Mouse (Mus musculus): ENCODE results near the gene Tm7sf2. TPM values are rescaled to one million over a fixed set of nuclear protein-coding genes. Genes with fewer than 3 reads are reported as not detected.

Gene Tm7sf2
- total and polyA plus RNA-seq, 3 experiments: 7.6 to 13.1 TPM; not detected in 1

GRCm38 (mm10) chr19:6046294-6047153 is 21.6 kb downstream of the Tm7sf2 start, which contains the start of gene Syvn1 (continued):
- TF ChIP-seq ZC3H11A (IDR thresholded peaks at IDR 0.05; ENCODE audit: low read depth, low read length): no peak
- peak; percentile 53 for TF ChIP-seq TCF12 (IDR thresholded peaks at IDR 0.05; ENCODE audit: low read depth, low read length)
- peak; percentile 83 for TF ChIP-seq HCFC1 (IDR thresholded peaks at IDR 0.05; ENCODE audit: low read depth, low read length)
- no peak for TF ChIP-seq RCOR1 (IDR thresholded peaks at IDR 0.05; ENCODE audit: low read depth, low read length)
- TF ChIP-seq MXI1 (IDR thresholded peaks at IDR 0.05; ENCODE audit: low read depth, low read length): peak; percentile 79
- 0 out of 2 replicates have a peak, but pooled peaks have one; percentile 10 for TF ChIP-seq BHLHE40 (IDR thresholded peaks at IDR 0.05; ENCODE audit: borderline replicate concordance, low read depth, low read length)
- TF ChIP-seq MYC (IDR thresholded peaks at IDR 0.05; ENCODE audit: low read depth, low read length): 0 out of 2 replicates have a peak, but pooled peaks have one; percentile 18
- peak; percentile 83 for TF ChIP-seq ZMIZ1 (IDR thresholded peaks at IDR 0.05; ENCODE audit: low read depth, low read length)
- TF ChIP-seq GATA1 (IDR thresholded peaks at IDR 0.05; ENCODE audit: low read depth, low read length): no peak
- TF ChIP-seq KAT2A (conservative IDR thresholded peaks at IDR 0.05; ENCODE audit: low read depth, low read length): peak; percentile 36; the same call in 1 of the 2 replicates
- TF ChIP-seq POLR2AphosphoS5 (IDR thresholded peaks at IDR 0.05; ENCODE audit: borderline replicate concordance, low read depth, low read length): no peak; the same call in 1 of the 2 replicates
- TF ChIP-seq ZKSCAN1 (IDR thresholded peaks at IDR 0.05; ENCODE audit: low read depth, low read length): no peak
- peak; percentile 96 for TF ChIP-seq TBP (IDR thresholded peaks at IDR 0.05; ENCODE audit: low read depth, low read length)
- TF ChIP-seq NRF1 (IDR thresholded peaks at IDR 0.05; ENCODE audit: insufficient read depth, low read depth, low read length, poor library complexity, severe bottlenecking): peak; percentile 52

GRCm38 (mm10) chr19:6045366-6046293 is 22.5 kb downstream of the Tm7sf2 start:
- Histone ChIP-seq H3K27ac (ENCODE audit: control insufficient read depth, low read depth, low read length) (peak overlapping the region; percentile 94), H3K9ac (ENCODE audit: control insufficient read depth, low read depth, low read length, poor library complexity, severe bottlenecking) (peak overlapping the region; percentile 77), H3K27me3 (ENCODE audit: control insufficient read depth in 1 of 2, insufficient read depth in 2 of 2, low read length in 2 of 2) (no peaks in the 10 kb centered on the region), H3K36me3 (ENCODE audit: control insufficient read depth in 1 of 2, insufficient read depth in 2 of 2, low read length in 2 of 2) (peaks cover 0 to 12% of the 10 kb centered on the region in 2 experiments; a peak in 1 of 4 replicates), H3K9me3 (replicated peaks; ENCODE audit: insufficient read depth, low read length) (no peaks in the 10 kb centered on the region), H3K79me2 (ENCODE audit: control insufficient read depth, insufficient read depth, low read length, poor library complexity) (peaks cover 22% of the 10 kb centered on the region), H3K4me3 (ENCODE audit: control insufficient read depth in 1 of 2, insufficient read depth in 1 of 2, low read depth in 2 of 2, low read length in 2 of 2) (peak overlapping the region; percentile 61 to 75), H3K4me1 (ENCODE audit: control insufficient read depth in 1 of 2, insufficient read depth in 2 of 2, low read length in 2 of 2) (peaks cover 3 to 23% of the 10 kb centered on the region in 2 experiments; a peak in 3 of 4 replicates)
- peak; percentile 87 for DNase-seq (ENCODE audit: low read depth, low spot score)
- peak; percentile 31; the same call in 1 of the 2 replicates for TF ChIP-seq KAT2A (conservative IDR thresholded peaks at IDR 0.05; ENCODE audit: low read depth, low read length)
- TF ChIP-seq MAFK (IDR thresholded peaks at IDR 0.05; ENCODE audit: borderline replicate concordance, low read depth, low read length): no peak
- peak; percentile 40 for TF ChIP-seq MAX (IDR thresholded peaks at IDR 0.05; ENCODE audit: low read length)
- TF ChIP-seq CHD1 (IDR thresholded peaks at IDR 0.05; ENCODE audit: low read depth, low read length): peak; percentile 53; the same call in 1 of the 2 replicates
- no peak; a peak in 1 of 4 replicates for TF ChIP-seq EP300 (IDR thresholded peaks at IDR 0.05; ENCODE audit: low read depth in 1 of 2, low read length in 2 of 2)
- TF ChIP-seq NELFE (IDR thresholded peaks at IDR 0.05; ENCODE audit: low read depth, low read length): 0 out of 2 replicates have a peak, but pooled peaks have one; percentile 31
- TF ChIP-seq BHLHE40 (IDR thresholded peaks at IDR 0.05; ENCODE audit: borderline replicate concordance, low read depth, low read length): no peak
- no peak for TF ChIP-seq SMC3 (IDR thresholded peaks at IDR 0.05; ENCODE audit: low read depth, low read length)
- TF ChIP-seq ZNF384 (IDR thresholded peaks at IDR 0.05; ENCODE audit: low read depth, low read length): no peak
- no peak for TF ChIP-seq GABPA (IDR thresholded peaks at IDR 0.05; ENCODE audit: low read depth, low read length)
- no peak; a peak in 1 of 4 replicates for TF ChIP-seq POLR2A (IDR thresholded peaks at IDR 0.05; ENCODE audit: control insufficient read depth in 1 of 2, insufficient read depth in 1 of 2, low read depth in 1 of 2, low read length in 2 of 2, poor library complexity in 1 of 2)
- no peak; the same call in 1 of the 2 replicates for TF ChIP-seq TBP (IDR thresholded peaks at IDR 0.05; ENCODE audit: low read depth, low read length)
- TF ChIP-seq HCFC1 (IDR thresholded peaks at IDR 0.05; ENCODE audit: low read depth, low read length): peak; percentile 46
- no peak for TF ChIP-seq POLR2AphosphoS2 (IDR thresholded peaks at IDR 0.05; ENCODE audit: low read length)
- no peak for TF ChIP-seq POLR2AphosphoS5 (IDR thresholded peaks at IDR 0.05; ENCODE audit: borderline replicate concordance, low read depth, low read length)
- no peak for TF ChIP-seq ZKSCAN1 (IDR thresholded peaks at IDR 0.05; ENCODE audit: low read depth, low read length)
- TF ChIP-seq USF2 (IDR thresholded peaks at IDR 0.05; ENCODE audit: borderline replicate concordance in 1 of 2, insufficient read depth in 1 of 2, low read depth in 1 of 2, low read length in 2 of 2): no peak
- no peak for TF ChIP-seq TAL1 (IDR thresholded peaks at IDR 0.05; ENCODE audit: low read length)
- peak in 1 of 3 experiments; percentile 11; a peak in 1 of 6 replicates for TF ChIP-seq CTCF (IDR thresholded peaks at IDR 0.05 in 2 of 3, conservative IDR thresholded peaks at IDR 0.05 in 1 of 3; ENCODE audit: control insufficient read depth in 1 of 3, insufficient read depth in 1 of 3, low read depth in 2 of 3, low read length in 3 of 3, poor library complexity in 1 of 3, severe bottlenecking in 1 of 3)
- TF ChIP-seq MYB (IDR thresholded peaks at IDR 0.05; ENCODE audit: low read depth, low read length): no peak
- no peak for TF ChIP-seq RCOR1 (IDR thresholded peaks at IDR 0.05; ENCODE audit: low read depth, low read length)
- no peak for TF ChIP-seq NRF1 (IDR thresholded peaks at IDR 0.05; ENCODE audit: insufficient read depth, low read depth, low read length, poor library complexity, severe bottlenecking)

Data from MEL (cell line).